Mouse (Mus musculus) cerebral cortex, adult 2 months (tissue): ENCODE measurements around the gene BC034090.

Experiments used
- WGBS: fragments of 180-500 bp; shearing (Covaris S2); methylation state at CpG from one replicate; pipeline ENCODE4 v1.1.7; 2018; 5-methylcytosine and 5-hydroxymethylcytosine counted together

BC034090 gene

DNA sequence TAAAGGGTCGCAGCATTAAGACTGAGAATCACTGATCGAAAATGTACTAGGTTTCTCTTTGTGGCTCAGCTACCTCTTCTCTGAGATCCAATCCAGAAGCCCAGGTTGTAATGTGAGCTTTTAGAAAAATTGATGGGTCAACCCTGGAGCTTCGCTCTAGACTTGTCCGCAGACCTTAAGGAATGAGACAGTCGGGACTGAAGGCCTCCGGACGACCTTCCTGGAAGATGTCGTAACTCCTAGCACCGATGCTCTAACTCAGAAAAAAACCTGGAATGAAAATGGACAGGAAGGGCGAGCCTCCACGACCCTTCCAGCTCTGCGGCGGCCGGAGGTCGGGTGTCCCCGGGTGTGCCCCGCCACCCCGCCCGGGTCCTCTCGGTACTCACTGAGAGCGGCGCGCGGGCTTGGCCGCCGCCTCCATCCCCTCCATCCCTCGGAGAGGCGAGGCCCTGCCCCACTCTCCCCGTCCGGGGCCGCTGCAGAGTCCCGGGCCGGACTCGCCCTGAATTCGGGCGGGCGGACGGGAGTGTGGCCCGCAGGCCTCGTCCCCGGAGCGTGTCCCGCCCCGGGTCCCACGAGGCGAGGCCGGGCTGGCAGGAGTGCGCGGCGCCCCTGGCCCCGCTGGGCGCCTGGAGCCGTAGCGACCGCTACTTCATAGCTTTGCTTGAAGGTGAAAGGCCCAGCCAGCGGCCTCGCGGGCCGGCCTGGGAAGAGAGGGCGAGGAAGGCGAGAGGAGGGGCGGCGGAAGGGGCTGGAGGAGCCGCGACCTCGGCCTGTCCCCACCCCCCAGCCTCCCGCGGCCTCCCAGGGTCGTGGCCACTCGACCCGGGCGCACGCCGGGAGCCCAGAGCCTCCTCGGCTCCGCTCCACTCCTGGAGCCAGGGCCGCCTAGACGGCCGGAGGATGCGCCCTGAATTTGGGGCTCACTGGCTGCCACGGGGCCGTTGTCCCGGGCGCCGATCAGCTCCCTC, at the start of gene BC034090:
Gene BC034090, minus strand, starts transcription at position 648 of the 974 bp plus-strand sequence.
- 13% methylated on average over 83 of the region's 85 CpGs for WGBS

- WGBS = 9% methylated on average over 3 of the region's 3 CpGs
These were observed 49.2 kb upstream of the BC034090 start for GRCm38 (mm10) chr1:155293446-155293845.

GRCm38 (mm10) chr1:155289411-155289810, 45.2 kb upstream of the BC034090 start:
- 86% methylated on average over 1 of the region's 1 CpGs for WGBS

GRCm38 (mm10) chr1:155288033-155288432, 43.8 kb upstream of the BC034090 start:
- 83% methylated on average over 3 of the region's 3 CpGs for WGBS

DNA sequence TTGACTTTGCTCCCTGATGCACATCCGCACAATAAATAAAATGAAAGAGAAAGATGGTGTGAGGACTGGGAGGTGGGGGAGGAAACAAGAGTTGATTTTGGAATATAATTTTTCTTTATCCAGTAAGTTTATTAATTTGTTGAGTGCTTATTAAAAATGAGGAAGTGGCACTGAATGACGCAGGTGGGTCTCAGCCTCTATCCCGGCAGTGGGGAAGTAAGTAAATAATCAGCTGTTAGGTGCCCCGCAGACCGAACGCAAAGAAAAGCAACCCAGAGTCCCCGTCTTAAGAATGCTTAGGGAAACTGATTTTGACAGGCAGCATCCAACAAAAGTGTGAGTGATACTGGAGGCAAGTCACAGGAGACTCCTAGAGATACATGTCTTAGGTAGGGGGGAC, 39.6 kb upstream of the BC034090 start:
- WGBS = 91% methylated on average over 7 of the region's 7 CpGs

- 42% methylated on average over 18 of the region's 18 CpGs for WGBS
These were observed 37.0 kb upstream of the BC034090 start for GRCm38 (mm10) chr1:155281003-155281793.

DNA sequence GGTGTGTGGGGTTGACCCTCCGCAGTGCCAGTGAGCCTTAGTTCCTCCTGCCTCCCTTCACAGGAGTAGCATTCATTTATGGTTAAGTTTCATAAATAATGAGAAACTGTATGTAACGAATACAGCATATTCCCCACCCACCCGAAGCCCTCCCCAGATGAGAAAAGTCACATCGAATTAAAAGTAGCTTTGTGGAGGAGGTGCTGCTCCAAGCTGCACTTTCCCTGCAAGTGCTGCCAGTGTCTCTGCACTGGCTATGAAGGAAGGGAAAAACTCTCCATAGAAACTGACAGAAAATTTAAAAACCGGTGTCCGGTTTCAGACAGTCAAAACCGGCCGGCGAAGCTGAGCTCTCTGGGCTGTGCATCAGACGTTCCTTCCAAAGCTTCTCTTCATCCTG, 36.1 kb upstream of the BC034090 start:
- WGBS = 52% methylated on average over 10 of the region's 10 CpGs

- 87% methylated on average over 13 of the region's 13 CpGs for WGBS
These were observed 32.3 kb upstream of the BC034090 start for GRCm38 (mm10) chr1:155276381-155277033.

- 93% methylated on average over 4 of the region's 4 CpGs for WGBS
These were observed 31.5 kb upstream of the BC034090 start for GRCm38 (mm10) chr1:155275793-155276192.

DNA sequence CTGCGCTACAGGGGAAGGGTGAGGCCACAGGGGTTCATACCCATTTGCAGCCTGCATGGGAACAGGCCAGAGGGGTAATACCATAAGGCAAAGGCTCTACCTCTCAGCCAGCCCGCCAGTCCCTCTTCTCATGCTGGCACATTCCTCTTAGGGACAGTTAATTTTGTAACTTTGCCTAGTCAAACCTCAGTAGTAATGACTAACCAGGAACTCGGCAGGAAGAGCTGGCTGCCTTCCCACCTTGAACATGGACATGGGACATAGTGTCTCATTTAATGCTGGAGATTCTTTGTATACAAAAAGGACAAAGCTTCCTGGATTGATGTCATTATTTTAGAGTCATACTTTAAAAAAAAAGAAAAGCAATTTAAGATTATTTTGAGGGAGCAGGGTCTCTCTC, 30.7 kb upstream of the BC034090 start:
- 69% methylated on average over 3 of the region's 3 CpGs for WGBS

DNA sequence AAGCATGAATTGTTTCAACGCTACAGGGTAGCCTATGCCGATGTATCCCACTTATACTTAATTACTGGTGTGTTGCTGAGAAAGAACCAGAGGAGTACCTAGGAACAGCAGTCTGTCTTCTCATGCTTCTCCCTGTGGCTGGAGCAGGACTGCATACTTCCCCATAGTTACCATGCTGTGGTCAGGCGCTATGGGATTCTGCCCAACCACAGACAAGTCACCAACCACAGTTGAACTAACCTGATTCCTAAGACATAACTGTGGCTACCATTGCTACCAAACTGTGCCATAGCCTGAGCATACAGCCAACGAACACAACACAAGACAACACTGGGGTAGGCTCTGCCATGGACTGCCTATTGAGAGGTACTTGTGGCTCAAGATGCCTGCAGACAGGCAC, 28.7 kb upstream of the BC034090 start:
- WGBS = 93% methylated on average over 4 of the region's 4 CpGs

- 88% methylated on average over 10 of the region's 10 CpGs for WGBS
These were observed 18.3 kb upstream of the BC034090 start for GRCm38 (mm10) chr1:155262496-155262895.

DNA sequence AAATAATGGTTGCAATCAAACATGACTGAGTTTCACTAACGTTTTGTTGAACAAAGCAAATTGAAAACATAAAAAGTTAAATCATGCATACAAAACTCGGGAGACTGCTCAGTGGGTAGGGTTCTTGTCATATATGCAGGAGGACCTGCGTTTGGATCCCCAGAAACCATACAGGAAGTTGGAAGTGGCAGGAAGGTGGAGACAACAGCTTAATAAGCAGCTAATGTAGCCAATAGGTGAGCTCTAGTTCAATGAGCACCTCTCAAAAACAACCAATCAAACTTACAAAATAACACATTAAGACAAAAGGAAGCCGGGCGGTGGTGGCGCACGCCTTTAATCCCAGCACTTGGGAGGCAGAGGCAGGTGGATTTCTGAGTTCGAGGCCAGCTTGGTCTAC, 10.1 kb upstream of the BC034090 start:
- 82% methylated on average over 8 of the region's 8 CpGs for WGBS

DNA sequence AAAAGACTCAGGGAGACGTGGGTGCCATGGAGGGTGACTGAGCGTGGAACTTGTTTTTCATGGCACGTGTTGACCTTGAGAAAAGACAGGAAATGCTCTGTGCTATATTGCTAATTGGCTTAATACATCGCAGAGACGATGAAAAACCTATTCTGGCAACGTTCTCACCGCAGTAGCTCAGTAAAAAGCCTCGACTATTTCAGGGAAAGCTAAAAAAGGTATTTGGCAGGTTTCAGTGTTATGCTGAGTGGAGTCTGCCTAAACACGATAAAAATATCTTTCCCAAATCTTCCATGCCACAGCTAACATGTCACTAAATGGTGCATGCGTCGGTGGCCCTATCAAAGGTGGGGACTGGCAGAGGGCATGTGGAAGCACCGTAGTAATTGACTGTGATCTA, 8.9 kb upstream of the BC034090 start:
- WGBS = 31% methylated on average over 12 of the region's 12 CpGs

- 59% methylated on average over 6 of the region's 6 CpGs for WGBS
These were observed 8.4 kb upstream of the BC034090 start for GRCm38 (mm10) chr1:155252631-155253121.

GRCm38 (mm10) chr1:155251596-155251995, 7.4 kb upstream of the BC034090 start:
- WGBS = 86% methylated on average over 5 of the region's 5 CpGs

GRCm38 (mm10) chr1:155250531-155251135, 6.4 kb upstream of the BC034090 start:
- 71% methylated on average over 4 of the region's 4 CpGs for WGBS

- WGBS = 61% methylated on average over 5 of the region's 5 CpGs
These were observed 5.7 kb upstream of the BC034090 start for GRCm38 (mm10) chr1:155249896-155250295.

DNA sequence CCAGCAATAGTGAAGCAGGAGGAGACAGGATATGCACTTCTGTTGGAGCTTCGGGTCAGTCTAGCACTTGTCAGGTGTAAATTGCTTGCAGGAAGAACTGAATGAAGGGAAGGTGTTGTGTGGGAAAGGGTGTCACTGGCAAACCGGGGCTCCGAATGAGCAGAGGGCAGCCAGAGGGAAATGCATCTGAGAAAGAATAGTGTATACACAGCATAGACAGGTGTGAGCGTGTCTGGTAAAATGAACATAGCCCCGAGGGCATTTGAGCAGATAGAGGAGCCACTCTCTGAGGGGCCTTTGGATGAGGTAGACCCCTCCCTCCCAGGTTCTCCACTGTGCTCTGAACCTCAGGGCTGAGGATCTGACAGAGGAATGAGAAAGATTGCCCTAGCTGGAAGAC, 3.8 kb upstream of the BC034090 start:
- WGBS = 66% methylated on average over 5 of the region's 5 CpGs

- 68% methylated on average over 5 of the region's 5 CpGs for WGBS
These were observed 3.2 kb upstream of the BC034090 start for GRCm38 (mm10) chr1:155247441-155247840.

GRCm38 (mm10) chr1:155245516-155245915, 1.3 kb upstream of the BC034090 start:
- WGBS = 85% methylated on average over 7 of the region's 7 CpGs
